Mouse (Mus musculus) heart, embryonic 12.5 days (tissue): ENCODE data around the gene BC029722. TPM values are rescaled to one million over a fixed set of nuclear protein-coding genes. Genes with fewer than 3 reads are reported as not detected.
A peak's percentile ranks its signal among the peaks of the same experiment; 100 is the strongest.

ENCODE experiments used
- ATAC-seq: fragments of 200-750 bp; cut with Nextera tagmentation; 2 replicates; pipeline ENCODE4 v1.8.0; 2017; ENCODE audit warnings: moderate TSS enrichment, moderate library complexity; ENCODE audit not compliant: insufficient number of reproducible peaks, low FRiP score
- H3K27ac ChIP-seq: fragments of 300-500 bp; sonication (generic); 2 replicates; pipeline ENCODE4 v1.5.1; 2016; ENCODE audit warnings: mild to moderate bottlenecking, moderate library complexity; ENCODE audit not compliant: poor library complexity, severe bottlenecking
- H3K27me3 ChIP-seq: fragments of 300-500 bp; sonication (generic); replicated peaks from 2 replicates; pipeline ENCODE4 v1.6.1; 2016; ENCODE audit warnings: mild to moderate bottlenecking, moderate library complexity
- H3K36me3 ChIP-seq: fragments of 300-500 bp; sonication (generic); 2 replicates; pipeline ENCODE4 v1.6.1; 2016; ENCODE audit warnings: mild to moderate bottlenecking, moderate library complexity
- H3K4me1 ChIP-seq: fragments of 300-500 bp; sonication (generic); replicated peaks from 2 replicates; pipeline ENCODE4 v1.6.1; 2016; ENCODE audit warnings: mild to moderate bottlenecking
- H3K4me2 ChIP-seq: fragments of 300-500 bp; sonication (generic); 2 replicates; pipeline ENCODE4 v1.6.1; 2016; ENCODE audit warnings: mild to moderate bottlenecking, moderate library complexity
- H3K4me3 ChIP-seq: fragments of 300-500 bp; sonication (generic); 2 replicates; pipeline ENCODE4 v1.5.1; 2016; ENCODE audit warnings: mild to moderate bottlenecking
- H3K9ac ChIP-seq: fragments of 300-500 bp; sonication (generic); 2 replicates; pipeline ENCODE4 v1.6.1; 2016; ENCODE audit warnings: mild to moderate bottlenecking, moderate library complexity
- H3K9me3 ChIP-seq: fragments of 300-500 bp; sonication (generic); replicated peaks from 2 replicates; pipeline ENCODE4 v1.6.1; 2016; ENCODE audit warnings: mild to moderate bottlenecking, moderate library complexity
- WGBS: fragments of 180-500 bp; shearing (Covaris S2); methylation state at CpG from one replicate; pipeline ENCODE4 v1.1.7; 2016; 5-methylcytosine and 5-hydroxymethylcytosine counted together
- polyA plus RNA-seq: library from polyadenylated mRNA; unstranded; fragments of >200 nt; fragmentation: Nextera tagmentation; extraction: Ambion mirVana; gene quantifications from 2 replicates; pipeline ENCODE4 v1.2.1, GENCODE M21; 2016

Gene BC029722
- 8.9 and 9.4 TPM in 2 replicates for polyA plus RNA-seq

DNA sequence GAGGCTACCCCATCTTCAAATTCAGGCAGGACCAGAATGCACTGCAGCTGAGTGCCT lies at the start of gene BC029722:
BC029722 (minus strand) TSS at position 35 of the 57 bp plus-strand sequence.
- Histone ChIP-seq H3K4me2 (peak within 1 kb of the TSS; percentile 94), H3K27me3 (no peaks in the 10 kb centered on the region), H3K9me3 (no peaks in the 10 kb centered on the region), H3K4me3 (peak within 1 kb of the TSS; percentile 81), H3K27ac (peak within 1 kb of the TSS; percentile 71), H3K36me3 (peaks cover 45% of the 10 kb centered on the region), H3K9ac (peak within 1 kb of the TSS; percentile 95), H3K4me1 (peaks cover 16% of the 10 kb centered on the region)
- no peak for ATAC-seq

DNA sequence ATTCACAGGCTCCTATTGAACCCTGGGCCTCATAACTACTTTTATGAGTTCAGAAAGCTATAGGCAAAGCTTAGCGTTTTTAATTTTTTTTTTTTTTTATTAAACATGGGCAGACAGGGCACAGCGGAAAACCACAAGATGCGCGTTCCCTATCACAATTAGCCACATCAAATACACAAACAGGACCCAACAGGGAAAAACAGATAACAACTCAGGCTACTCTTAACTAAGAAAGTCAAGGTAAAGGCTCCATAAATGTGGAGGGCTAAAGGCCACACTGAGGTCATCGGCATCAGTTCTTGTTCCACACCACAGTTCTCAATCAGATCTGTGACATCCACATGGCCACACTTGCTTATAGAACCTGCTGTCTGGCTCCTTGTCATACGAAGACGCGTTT lies 49.1 kb upstream of the BC029722 start:
- no peak overlapping the region for H3K9ac ChIP-seq
- WGBS, result 94% methylated on average over 8 of the region's 8 CpGs
- 0 out of 2 replicates have a peak, but pooled peaks cover 4% of the 10 kb centered on the region for H3K4me1 ChIP-seq
- no peak overlapping the region for H3K4me2 ChIP-seq
- no peak overlapping the region for H3K4me3 ChIP-seq
- no peaks in the 10 kb centered on the region for H3K27me3 ChIP-seq
- no peak overlapping the region for H3K27ac ChIP-seq
- no peak for ATAC-seq
- peaks cover 38% of the 10 kb centered on the region for H3K36me3 ChIP-seq
- no peaks in the 10 kb centered on the region for H3K9me3 ChIP-seq

DNA sequence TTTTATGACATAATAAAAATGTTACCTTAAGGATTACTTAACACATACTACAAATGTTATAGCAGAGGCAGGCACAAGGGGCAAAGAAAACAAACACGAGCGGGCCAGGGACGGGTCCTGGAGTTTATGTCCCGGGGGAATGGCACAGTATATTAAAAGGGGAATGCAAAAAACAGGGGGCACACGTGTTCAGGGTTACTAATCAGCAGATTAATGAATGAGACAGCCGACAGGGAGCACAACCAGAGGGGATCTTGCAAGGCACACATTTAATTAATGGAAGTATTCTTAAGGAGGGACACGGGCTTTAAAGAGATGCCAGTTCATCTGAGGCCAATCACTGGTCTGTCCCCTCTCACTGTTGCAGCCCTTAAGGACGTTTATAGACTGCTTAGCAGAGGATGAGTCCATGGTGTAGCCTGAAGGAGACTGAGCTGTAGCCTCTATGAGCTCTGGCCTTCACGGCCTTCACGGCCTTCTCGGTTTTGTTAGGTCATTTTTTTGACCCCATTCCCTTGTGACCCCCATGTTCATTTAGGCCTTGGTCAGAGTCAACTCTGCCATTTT lies 44.2 kb upstream of the BC029722 start:
- Histone ChIP-seq H3K4me2 (no peak overlapping the region), H3K36me3 (peaks cover 32% of the 10 kb centered on the region), H3K4me3 (no peak overlapping the region), H3K27ac (no peak overlapping the region), H3K9ac (no peak overlapping the region), H3K27me3 (no peaks in the 10 kb centered on the region), H3K4me1 (no peaks in the 10 kb centered on the region), H3K9me3 (no peaks in the 10 kb centered on the region)
- ATAC-seq, result no peak
- 81% methylated on average over 11 of the region's 11 CpGs for WGBS

DNA sequence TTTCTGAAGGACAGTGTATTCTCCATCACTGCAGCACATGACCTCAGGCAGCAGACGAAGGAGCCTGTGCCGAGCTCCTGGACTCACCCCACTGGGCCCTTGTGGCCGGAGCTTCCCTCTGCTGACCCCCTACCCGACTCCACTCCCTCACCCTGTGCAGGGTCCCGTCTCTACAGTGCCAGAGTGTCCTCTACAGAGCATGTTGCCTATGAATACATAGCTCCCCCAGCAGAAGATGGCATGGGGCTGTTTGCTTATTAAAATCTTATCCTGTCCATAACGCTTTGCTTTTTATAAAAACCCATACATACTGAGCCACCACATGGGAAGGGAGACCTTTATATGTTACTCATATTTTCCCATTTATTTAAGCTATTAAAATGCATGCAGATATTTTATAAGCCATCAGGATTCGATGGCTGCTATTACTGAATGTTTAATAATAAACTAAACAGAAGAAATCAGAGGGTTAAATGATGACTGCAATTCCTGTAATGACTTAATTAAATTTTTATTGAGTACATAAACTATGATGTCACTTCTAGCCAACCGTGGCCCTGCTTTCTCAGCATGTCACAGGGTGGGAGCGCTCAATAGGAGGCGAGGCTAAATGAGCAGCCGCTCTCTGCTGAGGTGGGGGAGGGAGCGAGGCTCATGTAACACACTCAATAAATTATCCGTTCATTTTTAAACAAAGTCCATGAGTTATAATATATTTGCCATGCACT lies 43.5 kb upstream of the BC029722 start:
- Histone ChIP-seq H3K36me3 (peaks cover 29% of the 10 kb centered on the region), H3K27ac (no peak overlapping the region), H3K4me3 (no peak overlapping the region), H3K9ac (no peak overlapping the region), H3K9me3 (no peaks in the 10 kb centered on the region), H3K27me3 (no peaks in the 10 kb centered on the region), H3K4me1 (no peaks in the 10 kb centered on the region), H3K4me2 (no peak overlapping the region)
- ATAC-seq, result no peak
- WGBS, result 85% methylated on average over 13 of the region's 13 CpGs

DNA sequence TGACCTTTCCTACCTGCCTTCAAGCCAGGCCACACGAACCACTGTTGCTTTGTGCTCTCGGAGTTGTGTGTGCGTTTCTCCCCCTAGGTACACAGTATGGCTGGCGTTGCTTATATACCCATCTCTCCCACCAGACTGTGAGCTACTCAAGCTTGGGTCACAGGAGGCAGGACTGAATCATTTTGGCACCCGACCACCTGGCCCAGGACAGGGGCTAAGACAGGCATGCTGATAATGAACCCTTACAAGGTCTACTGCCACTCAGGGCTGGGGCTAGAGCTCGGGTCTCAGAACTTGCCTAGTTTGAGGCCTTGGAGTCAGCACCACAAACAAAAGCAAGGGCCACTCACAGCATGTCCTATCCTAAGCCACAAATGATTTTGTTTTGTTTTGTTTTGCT lies 42.4 kb upstream of the BC029722 start:
- peaks cover 32% of the 10 kb centered on the region for H3K36me3 ChIP-seq
- H3K27me3 ChIP-seq, result no peaks in the 10 kb centered on the region
- no peak overlapping the region for H3K4me3 ChIP-seq
- H3K4me1 ChIP-seq, result no peaks in the 10 kb centered on the region
- no peak overlapping the region for H3K27ac ChIP-seq
- no peak overlapping the region for H3K4me2 ChIP-seq
- no peak overlapping the region for H3K9ac ChIP-seq
- WGBS, result 89% methylated on average over 6 of the region's 6 CpGs
- H3K9me3 ChIP-seq, result no peaks in the 10 kb centered on the region
- ATAC-seq, result no peak

DNA sequence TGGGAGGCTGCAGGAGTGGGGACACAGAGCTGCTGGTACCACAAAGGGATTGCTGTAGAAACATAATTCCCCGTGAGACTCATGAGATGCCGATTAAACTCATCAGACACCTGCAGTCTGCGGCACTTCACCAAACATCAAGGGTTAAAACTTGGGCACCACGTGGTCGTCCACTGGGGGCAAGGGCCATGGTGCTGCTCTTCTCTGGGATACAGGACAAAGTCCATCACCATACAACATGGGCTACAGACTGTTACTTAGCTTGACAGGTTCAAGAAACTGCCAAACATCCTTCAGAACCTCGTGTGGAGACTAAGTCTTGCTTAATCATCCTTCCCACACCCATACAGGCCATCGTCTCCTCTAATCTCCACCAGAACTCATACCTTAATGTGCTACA lies 40.9 kb upstream of the BC029722 start:
- H3K27me3 ChIP-seq, result no peaks in the 10 kb centered on the region
- H3K27ac ChIP-seq, result no peak overlapping the region
- no peaks in the 10 kb centered on the region for H3K9me3 ChIP-seq
- no peak for ATAC-seq
- H3K9ac ChIP-seq, result no peak overlapping the region
- no peaks in the 10 kb centered on the region for H3K4me1 ChIP-seq
- no peak overlapping the region for H3K4me3 ChIP-seq
- H3K4me2 ChIP-seq, result no peak overlapping the region
- 83% methylated on average over 7 of the region's 7 CpGs for WGBS
- peaks cover 45% of the 10 kb centered on the region for H3K36me3 ChIP-seq

DNA sequence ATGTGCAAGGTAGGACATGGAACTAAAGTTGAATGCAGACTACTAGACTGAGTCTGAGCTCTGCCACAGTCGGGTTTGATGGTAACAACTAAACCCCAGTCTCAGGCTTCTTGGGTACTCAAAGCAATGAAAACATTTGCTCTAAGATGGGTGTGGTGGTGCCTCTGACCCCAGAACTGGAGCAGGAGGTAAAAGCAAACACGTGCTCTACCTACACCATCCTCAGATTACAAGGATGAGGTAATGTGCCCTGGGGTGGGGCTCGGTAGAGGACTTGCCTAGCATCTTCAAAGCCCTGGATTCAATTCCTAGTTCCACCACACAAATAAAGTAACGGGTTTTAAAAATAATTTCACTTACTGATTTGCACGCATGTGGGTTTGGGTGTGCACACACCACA lies 33.3 kb upstream of the BC029722 start:
- H3K4me1 ChIP-seq, result no peaks in the 10 kb centered on the region
- WGBS, result 91% methylated on average over 5 of the region's 5 CpGs
- H3K27ac ChIP-seq, result no peak overlapping the region
- no peaks in the 10 kb centered on the region for H3K9me3 ChIP-seq
- peaks cover 89% of the 10 kb centered on the region for H3K36me3 ChIP-seq
- H3K27me3 ChIP-seq, result no peaks in the 10 kb centered on the region
- H3K4me3 ChIP-seq, result no peak overlapping the region
- no peak for ATAC-seq
- H3K4me2 ChIP-seq, result no peak overlapping the region
- no peak overlapping the region for H3K9ac ChIP-seq

DNA sequence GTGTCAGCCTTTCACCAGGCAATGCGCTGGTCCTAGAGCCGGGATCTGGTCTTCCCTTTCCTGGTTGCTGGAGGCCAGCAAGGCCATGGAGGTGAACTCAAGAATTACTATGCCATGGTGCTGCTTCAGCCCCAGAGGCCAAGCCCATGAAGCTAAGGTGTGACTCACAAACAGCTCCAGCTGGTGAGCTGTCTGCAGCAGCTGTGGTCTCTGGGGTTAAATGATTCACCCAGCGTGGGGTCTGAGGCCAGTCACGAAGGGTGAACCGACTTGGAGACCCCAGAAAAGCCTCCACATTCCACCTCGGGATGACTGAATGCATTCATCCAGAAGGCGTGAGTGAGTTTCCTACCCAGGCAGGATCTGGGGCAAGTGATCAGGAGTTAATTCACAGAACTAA lies 30.9 kb upstream of the BC029722 start:
- H3K27ac ChIP-seq, result no peak overlapping the region
- 83% methylated on average over 7 of the region's 7 CpGs for WGBS
- no peak overlapping the region for H3K9ac ChIP-seq
- no peaks in the 10 kb centered on the region for H3K27me3 ChIP-seq
- H3K36me3 ChIP-seq, result peaks cover 88% of the 10 kb centered on the region
- no peaks in the 10 kb centered on the region for H3K4me1 ChIP-seq
- no peak for ATAC-seq
- no peak overlapping the region for H3K4me2 ChIP-seq
- H3K4me3 ChIP-seq, result no peak overlapping the region
- no peaks in the 10 kb centered on the region for H3K9me3 ChIP-seq

DNA sequence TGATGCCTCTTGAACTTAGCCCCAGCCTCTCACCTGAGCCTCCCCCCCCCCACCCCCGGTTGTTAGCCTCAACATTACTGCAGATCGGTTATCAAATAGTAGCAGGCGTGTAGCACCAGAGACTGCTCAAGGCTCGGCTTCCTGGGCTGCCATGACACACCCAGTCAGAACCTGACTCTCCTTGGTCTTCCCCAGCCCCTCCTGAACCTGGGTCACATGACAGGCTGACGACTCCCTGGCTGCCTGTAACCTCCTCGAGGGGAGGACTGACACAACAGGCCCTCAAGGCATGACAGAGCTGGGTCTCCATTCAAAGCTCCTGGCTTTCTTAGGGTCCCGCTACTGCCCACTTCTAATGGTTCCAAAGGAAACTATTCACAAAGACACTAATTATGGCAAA lies 30.2 kb upstream of the BC029722 start:
- no peaks in the 10 kb centered on the region for H3K9me3 ChIP-seq
- no peaks in the 10 kb centered on the region for H3K4me1 ChIP-seq
- no peak overlapping the region for H3K27ac ChIP-seq
- H3K9ac ChIP-seq, result no peak overlapping the region
- peaks cover 88% of the 10 kb centered on the region for H3K36me3 ChIP-seq
- 59% methylated on average over 7 of the region's 7 CpGs for WGBS
- H3K27me3 ChIP-seq, result no peaks in the 10 kb centered on the region
- no peak overlapping the region for H3K4me2 ChIP-seq
- ATAC-seq, result no peak
- H3K4me3 ChIP-seq, result no peak overlapping the region

DNA sequence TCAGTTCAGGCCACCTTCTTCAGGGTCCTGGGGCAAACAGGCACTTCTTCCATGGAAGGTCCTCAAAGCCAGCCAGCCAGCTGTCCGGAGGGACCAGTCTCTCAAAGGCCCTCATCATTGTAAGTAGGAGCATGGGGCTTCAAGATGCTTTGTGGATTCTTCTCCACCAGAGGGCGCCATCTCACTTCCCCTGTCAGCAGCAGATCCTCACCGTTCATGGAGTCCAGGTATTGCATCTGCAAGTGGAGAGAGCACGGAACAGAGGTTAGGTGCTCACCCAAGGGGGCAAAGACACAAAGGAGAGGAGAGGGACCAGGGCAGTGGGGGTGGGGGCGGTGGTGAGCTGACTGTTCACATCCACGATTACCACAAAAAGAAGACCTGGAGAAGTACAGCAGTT lies 29.1 kb upstream of the BC029722 start:
- H3K9me3 ChIP-seq, result no peaks in the 10 kb centered on the region
- ATAC-seq, result no peak
- WGBS, result 32% methylated on average over 6 of the region's 6 CpGs

DNA sequence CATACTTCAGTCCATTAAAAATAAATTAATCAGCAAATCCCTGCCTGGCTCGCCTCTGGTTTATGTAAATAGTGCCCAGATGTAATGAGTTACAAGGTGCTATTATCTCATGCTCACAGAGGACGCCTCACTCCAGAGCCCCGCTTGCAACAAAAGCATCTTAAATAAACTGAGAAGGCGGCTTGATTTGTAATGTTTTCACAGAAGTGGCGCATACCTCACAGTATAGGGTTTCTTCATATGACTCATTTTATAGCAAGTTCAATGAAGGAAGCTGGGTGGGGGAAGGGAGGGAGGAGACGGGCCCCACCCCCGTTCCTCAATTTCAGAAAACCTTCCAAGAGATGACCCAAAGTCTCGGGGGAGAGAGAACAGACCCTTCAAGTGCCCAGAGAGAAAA lies 27.7 kb upstream of the BC029722 start:
- Histone ChIP-seq H3K27ac (no peak overlapping the region), H3K36me3 (peaks cover 65% of the 10 kb centered on the region), H3K9me3 (no peaks in the 10 kb centered on the region), H3K4me2 (no peak overlapping the region), H3K4me1 (no peaks in the 10 kb centered on the region), H3K4me3 (no peak overlapping the region), H3K27me3 (no peaks in the 10 kb centered on the region), H3K9ac (no peak overlapping the region)
- no peak for ATAC-seq
- 79% methylated on average over 8 of the region's 8 CpGs for WGBS

More for the DNA sequence above, 29.1 kb upstream of the BC029722 start:
- H3K4me1 ChIP-seq, result no peaks in the 10 kb centered on the region
- peaks cover 79% of the 10 kb centered on the region for H3K36me3 ChIP-seq
- H3K27me3 ChIP-seq, result no peaks in the 10 kb centered on the region
- no peak overlapping the region for H3K9ac ChIP-seq
- H3K4me3 ChIP-seq, result no peak overlapping the region
- H3K27ac ChIP-seq, result no peak overlapping the region
- no peak overlapping the region for H3K4me2 ChIP-seq

DNA sequence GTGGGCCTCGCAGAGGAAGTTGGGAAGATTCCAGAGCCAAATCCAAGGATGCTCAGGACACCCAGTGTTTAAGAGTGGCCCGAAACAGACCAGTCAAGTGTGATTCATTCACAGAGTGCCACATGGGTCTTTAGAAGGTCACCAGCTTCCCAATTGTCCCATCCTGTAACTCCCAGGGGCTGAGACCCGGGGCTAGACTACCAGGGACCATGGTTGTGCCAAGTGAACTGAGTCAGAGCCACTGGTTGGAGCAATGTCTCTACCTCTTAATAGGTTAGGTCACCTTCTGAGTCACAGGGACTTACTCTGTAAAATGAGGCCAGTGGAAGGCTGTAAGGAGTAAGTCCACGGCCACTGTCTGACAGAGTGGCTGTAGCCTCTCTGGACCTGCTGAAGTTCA lies 19.7 kb upstream of the BC029722 start:
- no peak overlapping the region for H3K4me3 ChIP-seq
- H3K4me1 ChIP-seq, result no peaks in the 10 kb centered on the region
- peaks cover 24% of the 10 kb centered on the region for H3K27me3 ChIP-seq
- no peak overlapping the region for H3K27ac ChIP-seq
- no peak overlapping the region for H3K9ac ChIP-seq
- WGBS, result 74% methylated on average over 4 of the region's 4 CpGs
- H3K4me2 ChIP-seq, result no peak overlapping the region
- no peaks in the 10 kb centered on the region for H3K9me3 ChIP-seq
- H3K36me3 ChIP-seq, result no peaks in the 10 kb centered on the region
- no peak for ATAC-seq
